Mouse (Mus musculus): ENCODE data around the gene Nrde2.

DNA sequence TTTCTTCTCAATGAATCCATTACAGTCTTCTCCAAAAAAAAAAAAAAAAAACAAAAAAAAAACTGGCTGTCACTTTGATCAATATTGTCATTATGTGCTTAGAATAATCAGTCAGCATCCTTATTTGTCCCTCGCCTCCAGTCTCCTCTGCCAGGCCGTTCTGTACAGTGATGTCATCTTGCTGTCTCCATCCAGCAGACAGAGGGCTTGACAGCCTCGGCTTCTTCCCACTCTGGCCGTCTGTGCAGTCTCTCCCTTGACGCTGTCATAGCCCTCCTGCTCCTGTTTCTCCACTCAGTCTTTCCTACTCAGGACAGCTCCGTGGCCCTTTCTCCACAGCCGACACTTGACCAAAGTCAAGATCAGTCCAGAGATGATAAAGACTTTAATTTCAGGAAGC lies 13.0 kb upstream of the Nrde2 start:
- TF ChIP-seq RCOR1 (IDR thresholded peaks at IDR 0.05; ENCODE audit: low read depth, low read length) (no peak), NRF1 (IDR thresholded peaks at IDR 0.05; ENCODE audit: insufficient read depth, low read depth, low read length, poor library complexity, severe bottlenecking) (no peak), RAD21 (IDR thresholded peaks at IDR 0.05; ENCODE audit: low read depth, low read length) (no peak), MEF2A (IDR thresholded peaks at IDR 0.05; ENCODE audit: extremely low read depth, insufficient replicate concordance, low read depth, low read length, poor library complexity, severe bottlenecking) (no peak), ZNF384 (IDR thresholded peaks at IDR 0.05; ENCODE audit: low read depth, low read length) (no peak), POLR2A (IDR thresholded peaks at IDR 0.05; ENCODE audit: control insufficient read depth in 1 of 2, insufficient read depth in 1 of 2, low read depth in 1 of 2, low read length in 2 of 2, poor library complexity in 1 of 2) (no peak), TCF12 (IDR thresholded peaks at IDR 0.05; ENCODE audit: low read depth, low read length) (no peak), MAX (IDR thresholded peaks at IDR 0.05; ENCODE audit: low read length) (no peak), POLR2AphosphoS5 (IDR thresholded peaks at IDR 0.05; ENCODE audit: borderline replicate concordance, low read depth, low read length) (no peak), GABPA (IDR thresholded peaks at IDR 0.05; ENCODE audit: low read depth, low read length) (no peak)

Data from MEL (cell line).